Mouse (Mus musculus) cerebellum, adult 2 months (tissue): Measurements from ENCODE around the gene Wars. TPM values are rescaled to one million over a fixed set of nuclear protein-coding genes. Genes with fewer than 3 reads are reported as not detected.

ENCODE experiments used
- DNase-seq, 2 experiments: peaks; one replicate each; pipeline ENCODE4 v3.0.0; 2021
- H3K27ac ChIP-seq: fragments of 200-500 bp; 2 replicates; pipeline ENCODE4 v1.5.1; 2012; ENCODE audit warnings: low read length, control low read depth, inconsistent platforms; ENCODE audit not compliant: insufficient read depth
- H3K27me3 ChIP-seq: fragments of 200-500 bp; 2 replicates; pipeline ENCODE4 v1.6.1; 2012; ENCODE audit warnings: inconsistent platforms, mild to moderate bottlenecking, low read length, moderate library complexity; ENCODE audit not compliant: control insufficient read depth, insufficient read depth
- H3K4me1 ChIP-seq: fragments of 200-500 bp; 2 replicates; pipeline ENCODE4 v1.6.1; 2011; ENCODE audit warnings: low read length; ENCODE audit not compliant: control insufficient read depth, insufficient read depth
- H3K4me3 ChIP-seq: fragments of 200-500 bp; replicated peaks from 2 replicates; pipeline ENCODE3; 2011; ENCODE audit warnings: mild to moderate bottlenecking, low read depth, low read length, control low read depth; ENCODE audit not compliant: insufficient read depth
- CTCF ChIP-seq: fragments of 200-500 bp; IDR thresholded peaks from 2 replicates; pipeline ENCODE4 v1.5.1; 2011; ENCODE audit warnings: low read depth, mild to moderate bottlenecking, control low read depth, low read length, moderate library complexity, borderline replicate concordance; ENCODE audit not compliant: insufficient read depth
- POLR2A ChIP-seq: fragments of 200-500 bp; IDR thresholded peaks from 2 replicates; pipeline ENCODE4 v1.6.1; 2011; ENCODE audit warnings: low read length, control low read depth, borderline replicate concordance; ENCODE audit not compliant: insufficient read depth
- WGBS: fragments of 180-500 bp; shearing (Covaris S2); methylation state at CpG from one replicate; pipeline ENCODE4 v1.1.7; 2018; 5-methylcytosine and 5-hydroxymethylcytosine counted together
- polyA plus RNA-seq: library from polyadenylated mRNA; depleted of rRNA; stranded (reverse); fragments of >200 nt; gene quantifications from 2 replicates; pipeline ENCODE4 v1.2.3, GENCODE M21; 2012

Wars gene
- polyA plus RNA-seq, 1 experiment = 120 TPM

DNA sequence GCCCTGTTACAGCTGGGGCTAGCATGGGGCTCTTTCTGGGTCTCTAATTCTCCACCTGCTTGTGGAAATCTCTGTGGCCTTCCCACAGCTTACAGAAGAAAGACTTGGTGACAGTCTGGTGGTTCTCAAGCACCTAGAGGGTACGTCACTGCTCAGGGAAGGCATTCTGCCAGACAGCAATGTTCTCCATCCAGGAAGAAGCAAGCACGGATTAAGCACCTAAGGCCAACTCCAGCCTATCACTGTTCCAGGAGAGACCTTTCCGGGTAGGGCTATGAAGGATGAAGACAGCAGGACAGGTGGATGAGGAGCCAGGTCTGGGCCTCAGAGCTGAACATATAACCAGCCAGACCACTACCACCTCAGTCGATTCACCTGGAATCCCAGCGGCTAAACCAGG lies 59.2 kb downstream of the Wars start:
- DNase-seq = peak; percentile 52 to 64
- H3K27me3 ChIP-seq = no peaks in the 10 kb centered on the region
- TF ChIP-seq POLR2A (no peak), CTCF (no peak)
- H3K27ac ChIP-seq = peak overlapping the region; percentile 93
- peaks cover 41% of the 10 kb centered on the region for H3K4me1 ChIP-seq
- peak overlapping the region; percentile 87 for H3K4me3 ChIP-seq
- 6% methylated on average over 5 of the region's 5 CpGs for WGBS

GRCm38 (mm10) chr12:108834337-108834736 lies 59.6 kb downstream of the Wars start:
- TF ChIP-seq POLR2A (no peak), CTCF (no peak)
- WGBS = 37% methylated on average over 3 of the region's 3 CpGs
- Histone ChIP-seq H3K4me3 (peak overlapping the region; percentile 87), H3K27me3 (no peaks in the 10 kb centered on the region), H3K27ac (peak overlapping the region; percentile 93), H3K4me1 (peaks cover 41% of the 10 kb centered on the region)
- no peak for DNase-seq

DNA sequence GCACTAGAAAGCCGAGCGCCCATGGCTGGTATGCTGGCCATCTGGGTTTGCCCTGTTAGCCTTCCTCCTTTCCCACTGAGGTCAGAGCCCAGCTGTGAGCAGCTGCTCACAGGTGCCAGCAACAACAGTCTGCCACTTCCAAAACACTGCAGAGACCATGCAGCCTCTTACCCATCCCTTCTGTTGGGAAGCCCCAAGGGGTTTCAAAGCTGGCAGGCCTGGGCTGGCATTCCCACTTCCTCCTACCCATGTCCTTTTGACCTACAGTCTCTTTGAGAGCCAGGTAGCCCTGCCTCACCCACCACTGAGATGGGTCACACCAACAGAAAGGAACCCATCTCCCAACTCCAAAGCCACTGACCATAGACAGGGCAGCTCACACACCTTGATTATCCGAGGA lies 60.6 kb downstream of the Wars start:
- no peaks in the 10 kb centered on the region for H3K27me3 ChIP-seq
- peak overlapping the region; percentile 93 for H3K27ac ChIP-seq
- DNase-seq = no peak
- TF ChIP-seq POLR2A (no peak), CTCF (no peak)
- peak overlapping the region; percentile 87 for H3K4me3 ChIP-seq
- 23% methylated on average over 3 of the region's 3 CpGs for WGBS
- H3K4me1 ChIP-seq = peaks cover 38% of the 10 kb centered on the region

- peak; percentile 84 to 88 for DNase-seq
- no peaks in the 10 kb centered on the region for H3K27me3 ChIP-seq
- WGBS = 13% methylated on average over 8 of the region's 8 CpGs
- H3K4me1 ChIP-seq = peaks cover 42% of the 10 kb centered on the region
- peak overlapping the region; percentile 93 for H3K27ac ChIP-seq
- H3K4me3 ChIP-seq = peak overlapping the region; percentile 87
- TF ChIP-seq CTCF (no peak), POLR2A (peak; percentile 34; the same call in 1 of the 2 replicates)
Measured at GRCm38 (mm10) chr12:108832851-108833250, 61.1 kb downstream of the Wars start.

GRCm38 (mm10) chr12:108831966-108832643 lies 61.9 kb downstream of the Wars start:
- peak overlapping the region; percentile 87 for H3K4me3 ChIP-seq
- H3K4me1 ChIP-seq = peaks cover 44% of the 10 kb centered on the region
- peak; percentile 76 to 79 for DNase-seq
- H3K27me3 ChIP-seq = no peaks in the 10 kb centered on the region
- WGBS = 4% methylated on average over 9 of the region's 9 CpGs
- TF ChIP-seq POLR2A (no peak), CTCF (no peak)
- H3K27ac ChIP-seq = peak overlapping the region; percentile 93

DNA sequence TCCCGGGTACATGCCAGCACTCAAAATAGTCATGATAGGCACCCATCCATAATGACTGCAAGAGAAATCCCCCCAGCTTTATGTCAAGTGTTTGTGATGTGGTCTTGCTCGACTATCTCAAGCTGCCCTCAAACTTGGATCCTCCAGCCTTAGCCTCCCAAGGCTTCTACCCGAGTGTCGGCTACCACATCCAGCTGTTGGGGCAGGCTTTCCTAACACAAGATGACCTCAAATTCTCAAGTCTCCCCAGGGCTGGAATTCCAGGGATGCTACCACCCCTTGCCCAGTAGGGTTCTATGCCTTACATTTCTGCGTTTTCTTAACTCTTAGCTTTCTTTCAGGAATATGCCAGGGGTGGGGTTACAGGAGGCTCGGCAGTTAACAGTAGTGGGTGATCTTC lies 63.6 kb downstream of the Wars start:
- Histone ChIP-seq H3K4me1 (peaks cover 56% of the 10 kb centered on the region), H3K27me3 (no peaks in the 10 kb centered on the region), H3K27ac (no peak overlapping the region), H3K4me3 (no peak overlapping the region)
- TF ChIP-seq CTCF (no peak), POLR2A (no peak)
- no peak for DNase-seq
- WGBS = 53% methylated on average over 6 of the region's 6 CpGs

GRCm38 (mm10) chr12:108829636-108830035 lies 64.3 kb downstream of the Wars start:
- Histone ChIP-seq H3K27ac (no peak overlapping the region), H3K4me3 (no peak overlapping the region), H3K27me3 (no peaks in the 10 kb centered on the region), H3K4me1 (peaks cover 62% of the 10 kb centered on the region)
- TF ChIP-seq POLR2A = no peak
- TF ChIP-seq CTCF = no peak
- DNase-seq = no peak
- 69% methylated on average over 5 of the region's 5 CpGs for WGBS

- WGBS = 58% methylated on average over 6 of the region's 6 CpGs
- H3K27ac ChIP-seq = no peak overlapping the region
- no peak overlapping the region for H3K4me3 ChIP-seq
- H3K27me3 ChIP-seq = no peaks in the 10 kb centered on the region
- DNase-seq = no peak
- TF ChIP-seq CTCF (no peak), POLR2A (no peak)
- peaks cover 60% of the 10 kb centered on the region for H3K4me1 ChIP-seq
Measured at GRCm38 (mm10) chr12:108827641-108828040, 66.3 kb downstream of the Wars start.
